Mouse (Mus musculus) hindbrain, embryonic 15.5 days (tissue): ENCODE results near the gene Zfp383. TPM values are rescaled to one million over a fixed set of nuclear protein-coding genes. Genes with fewer than 3 reads are reported as not detected.

ENCODE experiments used
- ATAC-seq: fragments of 200-750 bp; cut with Nextera tagmentation; 2 replicates; pipeline ENCODE4 v1.8.0; 2017; ENCODE audit warnings: low read depth, moderate number of reproducible peaks, moderate TSS enrichment; ENCODE audit not compliant: low FRiP score
- H3K27ac ChIP-seq: fragments of 300-500 bp; sonication (generic); replicated peaks from 2 replicates; pipeline ENCODE4 v1.5.1; 2015; ENCODE audit warnings: mild to moderate bottlenecking, inconsistent platforms
- H3K27me3 ChIP-seq: fragments of 300-500 bp; sonication (generic); 2 replicates; pipeline ENCODE4 v1.6.1; 2015; ENCODE audit warnings: control low read depth, inconsistent platforms
- H3K36me3 ChIP-seq: fragments of 300-500 bp; sonication (generic); 2 replicates; pipeline ENCODE4 v1.6.1; 2015; ENCODE audit warnings: control low read depth, inconsistent platforms
- H3K4me1 ChIP-seq: fragments of 300-500 bp; sonication (generic); replicated peaks from 2 replicates; pipeline ENCODE4 v1.6.1; 2015; ENCODE audit warnings: control low read depth, inconsistent platforms
- H3K4me2 ChIP-seq: fragments of 300-500 bp; sonication (generic); 2 replicates; pipeline ENCODE4 v1.6.1; 2015; ENCODE audit warnings: moderate library complexity, mild to moderate bottlenecking, inconsistent platforms
- H3K4me3 ChIP-seq: fragments of 300-500 bp; sonication (generic); 2 replicates; pipeline ENCODE4 v1.5.1; 2015; ENCODE audit warnings: mild to moderate bottlenecking, inconsistent platforms
- H3K9ac ChIP-seq: fragments of 300-500 bp; sonication (generic); 2 replicates; pipeline ENCODE4 v1.6.1; 2015; ENCODE audit warnings: inconsistent platforms
- H3K9me3 ChIP-seq: fragments of 300-500 bp; sonication (generic); 2 replicates; pipeline ENCODE4 v1.6.1; 2016; ENCODE audit warnings: control low read depth, inconsistent platforms
- WGBS: fragments of 180-500 bp; shearing (Covaris S2); methylation state at CpG from one replicate; pipeline ENCODE4 v1.1.7; 2015; 5-methylcytosine and 5-hydroxymethylcytosine counted together
- polyA plus RNA-seq: library from polyadenylated mRNA; unstranded; fragments of >200 nt; fragmentation: Nextera tagmentation; extraction: Ambion mirVana; gene quantifications from 2 replicates; pipeline ENCODE4 v1.2.1, GENCODE M21; 2015

Zfp383 gene
- polyA plus RNA-seq, 1 experiment from 2014 or later: 5.6 TPM

DNA sequence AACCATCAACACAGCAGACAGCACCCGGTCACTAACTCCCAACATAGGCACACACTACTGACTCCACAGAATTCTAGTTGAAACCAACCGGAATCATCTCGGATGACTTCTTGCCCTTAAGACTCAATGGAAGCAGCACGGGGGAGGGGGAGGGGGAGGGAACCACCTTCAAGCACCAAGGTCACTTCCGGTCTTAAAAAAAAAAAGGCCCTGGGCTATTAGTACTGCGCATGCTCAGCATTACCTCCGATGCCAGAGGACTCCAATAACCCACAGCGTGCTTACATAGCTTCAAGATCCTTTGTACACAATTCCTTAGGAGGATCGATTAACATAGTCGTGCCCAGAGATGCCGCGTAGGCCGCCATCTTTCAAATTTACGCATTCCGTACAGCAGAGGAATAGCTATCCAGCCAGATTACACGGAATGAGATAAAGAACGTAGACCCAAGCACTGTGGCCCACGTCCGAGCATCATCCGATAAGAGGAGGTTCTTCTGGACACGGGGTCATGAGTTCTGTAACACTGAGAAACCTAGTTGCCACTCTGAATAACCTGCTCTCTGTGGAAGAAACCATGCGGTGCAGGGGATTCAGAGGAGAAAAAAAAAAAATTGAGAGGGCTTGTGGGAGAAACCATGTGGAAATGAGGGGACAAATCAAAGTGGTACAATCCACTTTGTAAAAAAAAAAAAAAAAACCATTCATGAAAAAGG lies 1.9 kb upstream of the Zfp383 start, which contains the start of gene Zfp27:
TSS of gene Zfp27 (minus strand) at position 607 of the 716 bp plus-strand sequence.
- under 1% methylated on average over 22 of the region's 22 CpGs for WGBS
- peak within 1 kb of the TSS; percentile 99 for H3K27ac ChIP-seq

DNA sequence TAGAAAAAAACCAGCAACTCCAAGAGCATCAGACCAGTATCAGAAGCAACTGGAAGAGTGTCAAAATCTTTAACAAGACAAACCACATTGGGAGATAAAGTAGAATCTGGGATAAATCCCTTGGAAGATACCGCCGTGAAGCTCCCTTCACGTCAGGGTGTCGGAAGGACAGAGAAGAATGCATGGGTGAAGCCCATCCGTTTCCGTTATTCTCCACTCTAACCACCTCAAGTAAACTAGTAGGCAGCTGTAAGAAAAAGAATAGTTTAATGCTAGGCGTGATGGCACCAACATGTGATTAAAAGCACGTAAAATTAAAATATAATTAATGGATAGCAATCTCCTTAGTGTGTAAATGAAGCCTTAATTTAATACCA lies 1.4 kb upstream of the Zfp383 start:
- ATAC-seq: no peak
- Histone ChIP-seq H3K4me3 (peak overlapping the region; percentile 64), H3K9me3 (no peaks in the 10 kb centered on the region), H3K27ac (peak overlapping the region; percentile 99), H3K36me3 (peaks cover 13% of the 10 kb centered on the region), H3K9ac (peak overlapping the region; percentile 49), H3K4me2 (peak overlapping the region; percentile 68), H3K4me1 (peaks cover 28% of the 10 kb centered on the region), H3K27me3 (no peaks in the 10 kb centered on the region)
- 12% methylated on average over 8 of the region's 8 CpGs for WGBS

More for the DNA sequence above, 1.9 kb upstream of the Zfp383 start, which contains the start of gene Zfp27:
- peak within 1 kb of the TSS; percentile 68 for H3K4me2 ChIP-seq
- H3K27me3 ChIP-seq: no peaks in the 10 kb centered on the region
- peak within 1 kb of the TSS; percentile 68 for H3K9ac ChIP-seq
- H3K4me3 ChIP-seq: peak within 1 kb of the TSS; percentile 64
- peaks cover 17% of the 10 kb centered on the region for H3K36me3 ChIP-seq
- ATAC-seq: peak; percentile 90
- peaks cover 28% of the 10 kb centered on the region for H3K4me1 ChIP-seq
- H3K9me3 ChIP-seq: no peaks in the 10 kb centered on the region

DNA sequence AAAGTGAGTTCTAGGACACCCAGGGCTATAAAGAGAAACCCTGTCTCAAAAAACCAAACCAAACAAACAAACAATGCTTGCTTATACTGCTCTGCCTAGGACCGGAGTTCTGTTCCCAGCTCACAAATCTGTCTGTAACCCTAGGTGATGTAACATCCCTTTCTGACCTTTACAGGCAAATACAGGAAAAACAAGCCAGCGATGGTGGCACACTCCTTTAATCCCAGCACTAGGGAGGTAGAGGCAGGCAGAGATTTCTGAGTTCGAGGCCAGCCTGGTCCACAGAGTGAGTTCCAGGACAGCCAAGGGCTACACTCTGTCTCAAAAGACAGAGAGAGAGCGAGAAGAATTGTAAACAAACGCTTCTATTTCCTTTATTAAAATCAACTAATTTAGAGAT lies 817 bp upstream of the Zfp383 start:
- H3K27me3 ChIP-seq: no peaks in the 10 kb centered on the region
- H3K4me3 ChIP-seq: peak overlapping the region; percentile 64
- no peaks in the 10 kb centered on the region for H3K9me3 ChIP-seq
- H3K9ac ChIP-seq: no peak overlapping the region
- H3K36me3 ChIP-seq: peaks cover 16% of the 10 kb centered on the region
- peaks cover 28% of the 10 kb centered on the region for H3K4me1 ChIP-seq
- ATAC-seq: no peak
- peak overlapping the region; percentile 68 for H3K4me2 ChIP-seq
- peak overlapping the region; percentile 99 for H3K27ac ChIP-seq
- WGBS: 92% methylated on average over 5 of the region's 5 CpGs

DNA sequence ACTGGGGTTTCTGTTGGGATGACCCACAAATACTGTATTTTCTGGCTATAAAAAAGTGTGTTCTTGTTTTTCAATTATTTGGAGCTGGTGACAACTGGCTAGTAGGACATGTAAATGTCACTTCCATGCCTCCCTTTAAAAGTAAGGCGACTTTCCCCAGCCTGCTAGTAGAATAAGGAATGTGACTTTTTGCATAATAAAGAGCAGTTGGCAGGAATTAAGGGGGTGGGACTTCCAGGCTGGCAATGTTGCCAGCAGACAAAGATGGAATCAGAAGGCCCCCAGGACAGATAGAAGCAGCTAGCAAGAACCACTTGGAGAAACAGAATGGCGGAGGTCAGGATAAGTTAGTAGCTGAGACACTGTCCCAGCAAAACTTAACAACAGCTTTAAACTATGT lies 2.2 kb downstream of the Zfp383 start:
- ATAC-seq: no peak
- Histone ChIP-seq H3K4me2 (peak overlapping the region; percentile 57), H3K36me3 (peaks cover 35% of the 10 kb centered on the region), H3K4me3 (no peak overlapping the region), H3K4me1 (peaks cover 25% of the 10 kb centered on the region), H3K9me3 (no peaks in the 10 kb centered on the region), H3K27me3 (no peaks in the 10 kb centered on the region), H3K27ac (no peak overlapping the region; the same call in 1 of the 2 replicates), H3K9ac (no peak overlapping the region)
- 56% methylated on average over 2 of the region's 2 CpGs for WGBS

DNA sequence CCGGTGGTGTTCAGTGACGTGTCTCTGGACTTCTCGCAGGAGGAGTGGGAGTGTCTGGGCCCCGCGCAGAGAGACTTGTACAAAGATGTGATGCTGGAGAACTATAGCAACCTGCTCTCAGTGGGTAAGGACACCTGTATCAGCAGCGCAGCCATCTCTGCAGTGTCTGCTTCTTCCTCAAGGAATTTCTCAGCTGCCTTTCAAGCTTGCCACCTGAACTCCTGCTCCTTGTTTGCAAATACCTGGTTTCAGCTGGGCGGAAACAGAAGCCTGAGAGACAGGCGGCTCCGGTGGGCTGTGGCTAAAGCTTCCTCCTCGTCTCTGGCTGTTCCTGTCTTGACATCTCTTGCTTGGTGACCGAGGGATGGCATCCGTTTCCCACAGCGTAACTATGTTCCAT lies 4.1 kb downstream of the Zfp383 start:
- no peak overlapping the region for H3K9ac ChIP-seq
- no peak overlapping the region for H3K4me2 ChIP-seq
- peaks cover 47% of the 10 kb centered on the region for H3K36me3 ChIP-seq
- no peaks in the 10 kb centered on the region for H3K9me3 ChIP-seq
- no peak overlapping the region for H3K4me3 ChIP-seq
- WGBS: 93% methylated on average over 13 of the region's 13 CpGs
- ATAC-seq: no peak
- H3K27ac ChIP-seq: no peak overlapping the region
- H3K4me1 ChIP-seq: peaks cover 17% of the 10 kb centered on the region
- no peaks in the 10 kb centered on the region for H3K27me3 ChIP-seq

DNA sequence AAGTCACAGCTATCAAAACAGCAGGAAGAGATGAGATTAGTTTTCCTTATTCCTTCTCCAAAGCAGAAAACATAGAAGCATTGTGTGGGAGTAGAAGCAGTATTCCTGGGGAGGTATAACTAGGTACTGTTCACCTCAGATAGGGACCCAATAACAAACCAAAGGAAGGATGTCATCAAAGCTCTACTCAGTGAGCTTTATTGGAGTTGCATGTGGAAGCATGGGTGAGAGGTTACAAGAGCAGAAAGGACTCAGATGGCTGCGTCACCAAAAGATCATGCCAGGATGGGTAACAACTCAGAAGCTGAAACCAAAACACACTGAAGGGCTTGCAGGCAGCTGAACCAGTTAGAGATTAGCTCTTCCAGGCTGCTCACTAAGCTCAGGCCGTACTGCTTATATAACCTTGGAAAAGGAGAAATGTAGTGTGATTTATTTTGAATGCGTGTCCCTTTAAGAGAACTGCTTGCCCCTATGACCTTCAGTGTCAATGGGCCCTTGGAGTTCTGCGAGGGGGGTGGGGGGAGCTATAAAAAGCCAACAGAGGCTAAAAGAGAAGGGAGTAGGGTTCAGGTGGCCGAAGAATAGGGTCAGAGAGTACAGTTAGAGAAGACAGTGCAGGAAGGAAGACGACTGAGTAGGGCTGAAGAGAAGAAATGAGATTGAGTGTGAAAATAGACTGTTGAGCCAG lies 9.5 kb downstream of the Zfp383 start:
- WGBS: 51% methylated on average over 6 of the region's 6 CpGs
- H3K4me3 ChIP-seq: no peak overlapping the region
- H3K36me3 ChIP-seq: peaks cover 41% of the 10 kb centered on the region
- no peak overlapping the region for H3K9ac ChIP-seq
- H3K9me3 ChIP-seq: no peaks in the 10 kb centered on the region
- no peak overlapping the region for H3K27ac ChIP-seq
- no peaks in the 10 kb centered on the region for H3K4me1 ChIP-seq
- no peaks in the 10 kb centered on the region for H3K27me3 ChIP-seq
- no peak overlapping the region for H3K4me2 ChIP-seq
- no peak for ATAC-seq

DNA sequence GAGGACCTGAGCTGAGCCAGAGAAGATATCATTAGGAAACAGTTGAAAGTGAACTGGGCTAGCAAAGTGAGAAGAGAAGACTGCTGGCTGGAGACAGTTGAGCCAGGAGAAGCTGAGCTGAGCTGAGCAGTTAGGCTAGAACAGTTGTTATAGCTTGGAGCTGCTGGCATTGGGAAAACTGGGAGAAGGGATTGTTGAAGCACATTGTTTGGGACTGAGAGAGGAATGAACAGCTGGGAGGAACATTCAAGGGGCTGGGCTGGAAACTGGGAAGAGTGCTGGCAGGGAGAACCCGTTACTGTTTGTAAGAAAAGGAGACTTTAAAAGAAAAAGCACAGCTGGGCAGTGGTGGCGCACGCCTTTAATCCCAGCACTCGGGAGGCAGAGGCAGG lies 10.0 kb downstream of the Zfp383 start:
- peaks cover 38% of the 10 kb centered on the region for H3K36me3 ChIP-seq
- H3K4me3 ChIP-seq: no peak overlapping the region
- H3K27me3 ChIP-seq: no peaks in the 10 kb centered on the region
- ATAC-seq: no peak
- no peak overlapping the region for H3K27ac ChIP-seq
- no peaks in the 10 kb centered on the region for H3K9me3 ChIP-seq
- 82% methylated on average over 4 of the region's 4 CpGs for WGBS
- no peak overlapping the region for H3K4me2 ChIP-seq
- H3K4me1 ChIP-seq: no peaks in the 10 kb centered on the region
- H3K9ac ChIP-seq: no peak overlapping the region

DNA sequence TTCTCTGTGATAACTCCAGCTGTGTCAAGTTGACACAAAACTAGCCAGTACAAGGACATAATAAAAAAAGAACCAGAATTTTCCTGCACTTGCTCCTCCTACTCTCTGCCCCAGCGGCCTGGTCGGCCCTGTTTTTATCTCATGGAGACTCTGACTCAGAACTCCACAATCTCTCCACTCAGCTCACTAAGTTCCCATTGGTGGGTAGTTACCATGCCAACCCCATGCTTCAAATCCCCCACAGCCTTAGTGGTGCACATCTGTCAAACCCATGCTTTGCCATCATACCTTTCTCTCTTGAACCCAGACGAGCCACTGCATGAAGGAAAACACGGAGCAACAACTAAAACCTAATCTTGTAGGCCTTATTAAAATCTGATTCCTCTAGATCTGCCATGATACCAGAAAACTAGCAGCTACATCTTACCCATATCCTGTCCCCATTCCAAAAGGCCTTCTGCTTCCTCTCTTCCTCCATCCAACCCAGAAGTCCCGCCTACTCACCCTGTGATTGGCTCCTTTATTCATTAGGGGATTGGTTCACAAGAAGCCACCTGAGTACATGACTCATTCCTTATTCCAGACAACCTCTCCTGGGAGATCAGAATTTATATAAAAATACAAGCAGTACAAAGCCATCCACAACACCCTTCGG lies 13.5 kb downstream of the Zfp383 start:
- H3K9ac ChIP-seq: no peak overlapping the region
- no peak for ATAC-seq
- no peaks in the 10 kb centered on the region for H3K27me3 ChIP-seq
- H3K4me3 ChIP-seq: no peak overlapping the region
- peaks cover 9% of the 10 kb centered on the region for H3K36me3 ChIP-seq
- H3K4me1 ChIP-seq: no peaks in the 10 kb centered on the region
- H3K27ac ChIP-seq: no peak overlapping the region
- no peak overlapping the region for H3K4me2 ChIP-seq
- WGBS: 88% methylated on average over 6 of the region's 6 CpGs
- H3K9me3 ChIP-seq: no peaks in the 10 kb centered on the region

DNA sequence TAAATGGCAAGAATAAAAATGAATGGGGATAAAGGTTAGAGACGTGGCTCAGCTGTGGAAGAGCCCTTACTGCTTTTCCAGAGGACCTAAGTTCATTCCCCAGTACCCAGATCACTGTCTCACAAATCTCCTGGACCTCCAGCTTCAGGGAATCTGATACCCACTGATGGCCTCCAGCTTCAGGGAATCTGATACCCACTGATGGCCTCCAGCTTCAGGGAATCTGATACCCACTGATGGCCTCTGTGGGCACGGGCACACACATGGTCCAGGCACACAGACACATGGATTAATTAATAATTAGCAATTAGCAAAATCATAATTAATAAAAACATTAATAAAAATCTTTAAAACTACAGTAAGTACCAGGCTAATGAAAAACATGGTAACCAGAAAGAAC lies 14.8 kb downstream of the Zfp383 start:
- no peaks in the 10 kb centered on the region for H3K36me3 ChIP-seq
- ATAC-seq: no peak
- H3K27me3 ChIP-seq: no peaks in the 10 kb centered on the region
- H3K4me3 ChIP-seq: no peak overlapping the region
- WGBS: 74% methylated on average over 2 of the region's 2 CpGs
- H3K9me3 ChIP-seq: no peaks in the 10 kb centered on the region
- no peak overlapping the region for H3K4me2 ChIP-seq
- H3K27ac ChIP-seq: no peak overlapping the region
- H3K9ac ChIP-seq: no peak overlapping the region
- H3K4me1 ChIP-seq: no peaks in the 10 kb centered on the region

DNA sequence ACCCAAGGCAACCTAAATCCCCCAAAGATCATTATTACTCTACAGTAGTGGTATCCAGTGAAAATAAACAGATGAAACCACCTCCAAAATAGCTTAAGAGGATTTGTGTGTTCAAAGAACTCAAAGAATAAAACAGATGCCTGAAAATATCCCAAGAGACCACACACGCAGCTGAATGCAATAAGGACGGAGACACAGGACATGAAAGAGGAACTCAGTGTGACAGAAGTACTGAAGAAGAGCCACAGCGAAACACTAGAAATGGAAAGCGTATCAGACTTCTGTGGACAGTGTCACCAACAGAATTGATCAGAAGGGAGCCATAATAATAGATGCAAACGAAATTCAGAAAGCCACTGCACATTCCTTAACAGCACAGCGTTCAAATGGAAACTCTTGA lies 30.8 kb downstream of the Zfp383 start:
- no peak overlapping the region for H3K4me2 ChIP-seq
- H3K36me3 ChIP-seq: peaks cover 50% of the 10 kb centered on the region
- H3K27ac ChIP-seq: no peak overlapping the region
- no peaks in the 10 kb centered on the region for H3K4me1 ChIP-seq
- 84% methylated on average over 6 of the region's 6 CpGs for WGBS
- H3K9me3 ChIP-seq: no peaks in the 10 kb centered on the region
- no peaks in the 10 kb centered on the region for H3K27me3 ChIP-seq
- H3K9ac ChIP-seq: no peak overlapping the region
- no peak overlapping the region for H3K4me3 ChIP-seq
- ATAC-seq: no peak

DNA sequence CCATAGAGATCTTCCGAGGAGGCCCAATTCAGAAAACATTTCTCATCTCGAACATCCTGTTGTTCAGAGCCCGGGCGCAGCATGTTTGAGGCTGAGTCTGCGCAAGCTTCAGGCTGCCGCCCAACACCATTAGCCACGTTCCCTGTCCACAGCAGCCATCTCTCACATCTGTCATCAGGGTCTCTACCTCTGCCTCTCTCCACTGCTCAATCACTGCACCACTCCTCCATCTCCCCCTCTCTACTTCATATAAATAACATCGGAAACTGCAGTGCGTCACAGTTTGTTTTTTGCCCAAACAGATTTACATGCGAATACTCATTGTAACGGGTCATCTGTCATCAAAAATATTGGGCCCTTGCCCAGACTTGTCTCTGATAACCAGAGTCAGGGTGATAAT lies 33.0 kb downstream of the Zfp383 start:
- Histone ChIP-seq H3K4me1 (no peaks in the 10 kb centered on the region), H3K36me3 (peaks cover 34% of the 10 kb centered on the region), H3K27me3 (no peaks in the 10 kb centered on the region), H3K4me3 (no peak overlapping the region), H3K9ac (no peak overlapping the region), H3K27ac (no peak overlapping the region), H3K9me3 (no peaks in the 10 kb centered on the region), H3K4me2 (no peak overlapping the region)
- no peak for ATAC-seq
- WGBS: 78% methylated on average over 11 of the region's 11 CpGs

DNA sequence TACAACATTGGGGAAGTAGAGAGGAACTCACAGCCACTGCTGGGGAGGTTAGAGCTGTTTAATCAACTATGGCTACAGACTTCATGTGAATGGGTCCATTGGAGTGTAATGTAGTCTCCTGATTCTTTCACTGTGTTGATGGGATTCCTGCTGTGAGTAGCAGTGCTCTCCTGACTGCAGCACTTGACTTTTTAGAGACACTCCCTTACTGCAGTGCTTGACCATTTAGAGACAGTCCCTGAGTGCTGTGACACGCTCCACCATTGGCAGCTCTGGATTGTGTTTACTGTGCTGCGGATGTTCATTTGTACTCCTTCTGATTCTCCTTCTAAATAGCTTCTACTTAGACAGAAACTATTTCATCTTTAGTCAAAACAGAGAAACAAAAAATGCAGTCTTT lies 34.7 kb downstream of the Zfp383 start:
- H3K4me1 ChIP-seq: no peaks in the 10 kb centered on the region
- no peaks in the 10 kb centered on the region for H3K27me3 ChIP-seq
- H3K4me2 ChIP-seq: no peak overlapping the region
- 54% methylated on average over 2 of the region's 2 CpGs for WGBS
- no peak overlapping the region for H3K9ac ChIP-seq
- no peak overlapping the region for H3K27ac ChIP-seq
- H3K36me3 ChIP-seq: peaks cover 28% of the 10 kb centered on the region
- H3K4me3 ChIP-seq: no peak overlapping the region
- ATAC-seq: no peak
- H3K9me3 ChIP-seq: no peaks in the 10 kb centered on the region
